Mouse (Mus musculus) lung, postnatal 0 days (tissue): ENCODE measurements around the gene Lrrc26.
A peak's percentile ranks its signal among the peaks of the same experiment; 100 is the strongest.

ENCODE experiments used
- CTCF ChIP-seq: IDR thresholded peaks from 2 replicates; pipeline ENCODE4 v1.5.1; 2016; ENCODE audit warnings: antibody characterized with exemption, mild to moderate bottlenecking
- EP300 ChIP-seq: IDR thresholded peaks from 2 replicates; pipeline ENCODE4 v1.6.1; 2016; ENCODE audit warnings: antibody characterized with exemption, mild to moderate bottlenecking, control low read depth

DNA sequence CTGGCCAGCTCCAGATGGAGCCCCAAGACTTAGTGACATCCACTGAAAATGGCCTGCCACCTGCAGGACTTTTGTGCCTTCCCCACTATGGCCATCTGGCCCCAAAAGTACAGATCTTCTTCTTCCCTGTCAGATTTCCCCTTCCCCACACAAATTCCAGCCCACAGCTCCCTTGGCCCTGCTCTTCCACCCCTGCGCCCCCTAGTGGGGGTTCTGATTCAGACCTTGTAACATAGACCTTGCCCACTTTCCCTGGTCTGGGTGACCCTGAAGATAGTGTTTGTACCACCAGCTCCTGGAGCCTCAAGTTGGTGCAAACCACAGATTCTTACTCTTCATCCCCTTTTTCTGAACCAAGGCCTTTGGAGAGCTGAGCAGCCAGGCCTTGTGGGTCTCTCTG lies 3.1 kb downstream of the Lrrc26 start:
- TF ChIP-seq CTCF (peak; percentile 93), EP300 (no peak)
